Comparison of ENCODE assay signal across 8 mouse cellular contexts in genomic region chrX:102478965-102479364, GRCm38 (mm10). TPM values are rescaled to one million over a fixed set of nuclear protein-coding genes. Genes with fewer than 3 reads are reported as not detected.
DNase-seq lines count a peak whose midpoint lies in the region; ATAC-seq and TF ChIP-seq lines count a peak whose summit lies in the region.
"Had no signal": no experiment of that assay in that cellular context is flagged by ENCODE, and none has a peak within 500 bp of the region (broad histone marks: within the 10 kb centered on the region; RNA-seq: fewer than 3 reads in every experiment).

No protein-coding gene starts in this region.

- H3K9me3 ChIP-seq in G1E (replicated peaks): no peaks in the 10 kb centered on the region
- H3K9me3 ChIP-seq: stomach, embryonic 15.5 days had no signal

- no peaks in the 10 kb centered on the region for H3K27me3 ChIP-seq in G1E (ENCODE audit: insufficient read depth, low read length)
- H3K27me3 ChIP-seq: stomach, embryonic 15.5 days had no signal

- TF ChIP-seq CTCF in G1E (IDR thresholded peaks at IDR 0.05; ENCODE audit: low read depth, low read length): 0 out of 2 replicates have a peak, but pooled peaks have one; percentile 24

- H3K36me3 ChIP-seq in G1E (replicated peaks): peaks cover 31% of the 10 kb centered on the region
- H3K36me3 ChIP-seq: stomach, embryonic 15.5 days had no signal

- no peaks in the 10 kb centered on the region for H3K4me1 ChIP-seq in G1E (ENCODE audit: insufficient read depth, low read depth, low read length)
- H3K4me1 ChIP-seq: stomach, embryonic 15.5 days had no signal

- DNase-seq in kidney, adult 9 months: peak; percentile 58
- DNase-seq in kidney, adult 18-20 months: no peak
- peak; percentile 67 for DNase-seq in CD4-positive, CD25-positive, alpha-beta regulatory T cell, adult 2 months (ENCODE audit: low read depth, low spot score)
- no peak for DNase-seq in G1E (ENCODE audit: low spot score)
- DNase-seq in embryo, embryonic 11.5 days (ENCODE audit: low read depth, low spot score): peak; percentile 32
- DNase-seq in naive thymus-derived CD4-positive, alpha-beta T cell, adult 2 months (ENCODE audit: low read depth): peak; percentile 65

- H3K4me3 ChIP-seq in G1E (ENCODE audit: low read depth, low read length): no peak overlapping the region
- H3K4me3 ChIP-seq: stomach, embryonic 15.5 days had no signal

- ATAC-seq in G1E (ENCODE audit: extremely low read depth, insufficient number of reproducible peaks, low FRiP score, poor library complexity, severe bottlenecking): no peak
- no peak for ATAC-seq in erythroblast, adult 5-6 weeks (replicated peaks; ENCODE audit: low FRiP score, poor library complexity, severe bottlenecking)

RNA-seq across cellular contexts. Expression of gene Hdac8, which starts 26.2 kb away (rescaled TPM):
- total RNA-seq in G1E (2014; fragmentation: Nextera tagmentation) (17.6 TPM in 2 replicates), G1E (2017) (13.3 and 13.6 TPM in 2 replicates)
- 5.0 and 7.5 TPM in 2 replicates for polyA plus RNA-seq in G1E (2012)
- total RNA-seq in erythroblast, adult 5-6 weeks (2015; ENCODE audit: low replicate concordance): 0.84 and 7.3 TPM in 2 replicates
- 4.1 and 8.8 TPM in 2 replicates for total RNA-seq in erythroblast, adult 5-6 weeks (2017; ENCODE audit: low replicate concordance)

Comparison
In these comparisons a context has a peak if more than half of its experiments do, and no peak if none do; other contexts are left out.
1. DNase-seq: peak in kidney, adult 9 months (single experiment), CD4-positive, CD25-positive, alpha-beta regulatory T cell, adult 2 months (single experiment), embryo, embryonic 11.5 days (single experiment) and naive thymus-derived CD4-positive, alpha-beta T cell, adult 2 months (single experiment); none in kidney, adult 18-20 months (single experiment) and G1E (single experiment).